Mouse (Mus musculus): ENCODE data around the gene Rprd2.

- TF ChIP-seq POLR2A (IDR thresholded peaks at IDR 0.05; ENCODE audit: insufficient read length, low read depth), result no peak
- TF ChIP-seq CEBPB (IDR thresholded peaks at IDR 0.05; ENCODE audit: insufficient read depth, poor library complexity, severe bottlenecking), result no peak
- TF ChIP-seq TCF3 (IDR thresholded peaks at IDR 0.05; ENCODE audit: insufficient read length, low read depth), result no peak
- no peak for TF ChIP-seq TCF12 (IDR thresholded peaks at IDR 0.05; ENCODE audit: insufficient read depth, poor library complexity, severe bottlenecking)
- TF ChIP-seq MYOD1 (IDR thresholded peaks at IDR 0.05; ENCODE audit: control insufficient read depth in 1 of 3, insufficient read length in 2 of 3, low read depth in 2 of 3), result no peak
- no peak for TF ChIP-seq SRF (IDR thresholded peaks at IDR 0.05; ENCODE audit: control insufficient read depth, insufficient read length, low read depth)
- TF ChIP-seq MYOG (IDR thresholded peaks at IDR 0.05; ENCODE audit: control insufficient read depth in 1 of 3, insufficient read depth in 1 of 3, insufficient read length in 2 of 3, low read depth in 2 of 3), result no peak
- TF ChIP-seq MAX (IDR thresholded peaks at IDR 0.05; ENCODE audit: low read depth), result no peak
- TF ChIP-seq E2F4 (IDR thresholded peaks at IDR 0.05; ENCODE audit: insufficient read depth), result no peak
- no peak for TF ChIP-seq USF1 (IDR thresholded peaks at IDR 0.05; ENCODE audit: low read depth)
- no peak for TF ChIP-seq POLR2AphosphoS2 (IDR thresholded peaks at IDR 0.05; ENCODE audit: insufficient read length, low read depth)
- TF ChIP-seq REST (IDR thresholded peaks at IDR 0.05; ENCODE audit: insufficient read depth, insufficient read length), result no peak
Observed at GRCm38 (mm10) chr3:95808384-95808783, 10.3 kb downstream of the Rprd2 start.
